Mouse (Mus musculus) cerebellum, adult 2 months (tissue): ENCODE measurements at regions not wholly inside any gene's neighbourhood (a gene's known extent, or its start where the extent isn't known, plus 50 kb on each side); places are given as distances from the start of the nearest gene placed in this dataset.

Experiments
- DNase-seq, 2 experiments: peaks; one replicate each; pipeline ENCODE4 v3.0.0; 2021
- H3K27ac ChIP-seq: fragments of 200-500 bp; 2 replicates; pipeline ENCODE4 v1.5.1; 2012; ENCODE audit warnings: low read length, control low read depth, inconsistent platforms; ENCODE audit not compliant: insufficient read depth
- H3K27me3 ChIP-seq: fragments of 200-500 bp; 2 replicates; pipeline ENCODE4 v1.6.1; 2012; ENCODE audit warnings: inconsistent platforms, mild to moderate bottlenecking, low read length, moderate library complexity; ENCODE audit not compliant: control insufficient read depth, insufficient read depth
- H3K4me1 ChIP-seq: fragments of 200-500 bp; 2 replicates; pipeline ENCODE4 v1.6.1; 2011; ENCODE audit warnings: low read length; ENCODE audit not compliant: control insufficient read depth, insufficient read depth
- H3K4me3 ChIP-seq: fragments of 200-500 bp; replicated peaks from 2 replicates; pipeline ENCODE3; 2011; ENCODE audit warnings: mild to moderate bottlenecking, low read depth, low read length, control low read depth; ENCODE audit not compliant: insufficient read depth
- CTCF ChIP-seq: fragments of 200-500 bp; IDR thresholded peaks from 2 replicates; pipeline ENCODE4 v1.5.1; 2011; ENCODE audit warnings: low read depth, mild to moderate bottlenecking, control low read depth, low read length, moderate library complexity, borderline replicate concordance; ENCODE audit not compliant: insufficient read depth
- POLR2A ChIP-seq: fragments of 200-500 bp; IDR thresholded peaks from 2 replicates; pipeline ENCODE4 v1.6.1; 2011; ENCODE audit warnings: low read length, control low read depth, borderline replicate concordance; ENCODE audit not compliant: insufficient read depth
- WGBS: fragments of 180-500 bp; shearing (Covaris S2); methylation state at CpG from one replicate; pipeline ENCODE4 v1.1.7; 2018; 5-methylcytosine and 5-hydroxymethylcytosine counted together

- TF ChIP-seq POLR2A: no peak
- no peak for TF ChIP-seq CTCF
- H3K27ac ChIP-seq: no peak overlapping the region
- no peaks in the 10 kb centered on the region for H3K27me3 ChIP-seq
- 73% methylated on average over 5 of the region's 5 CpGs for WGBS
- no peak for DNase-seq
- no peak overlapping the region for H3K4me3 ChIP-seq
- H3K4me1 ChIP-seq: no peaks in the 10 kb centered on the region
These were observed 70.8 kb downstream of the Toporsl start for GRCm38 (mm10) chr4:52666768-52667480.

- WGBS: 8% methylated on average over 2 of the region's 2 CpGs
- TF ChIP-seq POLR2A (no peak), CTCF (no peak)
- DNase-seq: no peak
- H3K27me3 ChIP-seq: no peaks in the 10 kb centered on the region
- H3K4me1 ChIP-seq: no peaks in the 10 kb centered on the region
- no peak overlapping the region for H3K4me3 ChIP-seq
- H3K27ac ChIP-seq: no peak overlapping the region
These were observed 104.8 kb upstream of the Olfr275 start for GRCm38 (mm10) chr4:52709563-52709962.

GRCm38 (mm10) chr4:52726203-52726602, 88.2 kb upstream of the Olfr275 start:
- no peak overlapping the region for H3K4me3 ChIP-seq
- WGBS: 78% methylated on average over 6 of the region's 6 CpGs
- no peaks in the 10 kb centered on the region for H3K4me1 ChIP-seq
- DNase-seq: no peak
- no peaks in the 10 kb centered on the region for H3K27me3 ChIP-seq
- no peak overlapping the region for H3K27ac ChIP-seq
- TF ChIP-seq POLR2A (no peak), CTCF (no peak)

- no peaks in the 10 kb centered on the region for H3K4me1 ChIP-seq
- WGBS: 28% methylated on average over 14 of the region's 14 CpGs
- TF ChIP-seq CTCF: peak; percentile 89
- TF ChIP-seq POLR2A: no peak
- peak; percentile 23 to 48 for DNase-seq
- H3K27ac ChIP-seq: no peak overlapping the region
- H3K4me3 ChIP-seq: no peak overlapping the region
- H3K27me3 ChIP-seq: no peaks in the 10 kb centered on the region
These were observed 87.6 kb upstream of the Olfr275 start for GRCm38 (mm10) chr4:52726625-52727297.

GRCm38 (mm10) chr4:52733141-52733540, 81.3 kb upstream of the Olfr275 start:
- H3K27me3 ChIP-seq: no peaks in the 10 kb centered on the region
- no peaks in the 10 kb centered on the region for H3K4me1 ChIP-seq
- no peak overlapping the region for H3K4me3 ChIP-seq
- TF ChIP-seq POLR2A (no peak), CTCF (no peak)
- 30% methylated on average over 8 of the region's 8 CpGs for WGBS
- DNase-seq: no peak
- no peak overlapping the region for H3K27ac ChIP-seq

GRCm38 (mm10) chr4:52739543-52740474, 74.6 kb upstream of the Olfr275 start:
- Histone ChIP-seq H3K4me3 (no peak overlapping the region), H3K4me1 (no peaks in the 10 kb centered on the region), H3K27me3 (no peaks in the 10 kb centered on the region), H3K27ac (no peak overlapping the region)
- DNase-seq: no peak
- no peak for TF ChIP-seq CTCF
- no peak for TF ChIP-seq POLR2A
- WGBS: 61% methylated on average over 9 of the region's 9 CpGs

GRCm38 (mm10) chr4:52752838-52753509, 61.4 kb upstream of the Olfr275 start:
- Histone ChIP-seq H3K4me3 (no peak overlapping the region), H3K4me1 (no peaks in the 10 kb centered on the region), H3K27ac (no peak overlapping the region), H3K27me3 (no peaks in the 10 kb centered on the region)
- 44% methylated on average over 8 of the region's 8 CpGs for WGBS
- DNase-seq: no peak
- TF ChIP-seq POLR2A (no peak), CTCF (no peak)
